Mouse (Mus musculus) limb, embryonic 12.5 days (tissue): ENCODE results near the gene Bag5. TPM values are rescaled to one million over a fixed set of nuclear protein-coding genes. Genes with fewer than 3 reads are reported as not detected.
"Not testable (repeated sequence)": the region's sequence is repeated elsewhere in the genome, so short reads cannot be mapped to it uniquely, and the experiment has no call there.

Experiments used
- ATAC-seq: fragments of 200-750 bp; cut with Nextera tagmentation; 2 replicates; pipeline ENCODE4 v1.8.0; 2017; ENCODE audit warnings: low read depth, moderate TSS enrichment; ENCODE audit not compliant: insufficient number of reproducible peaks, insufficient read depth, low FRiP score, low TSS enrichment
- H3K27ac ChIP-seq: fragments of 300-500 bp; sonication (generic); 2 replicates; pipeline ENCODE4 v1.5.1; 2016; ENCODE audit warnings: mild to moderate bottlenecking, moderate library complexity
- H3K27me3 ChIP-seq: fragments of 300-500 bp; sonication (generic); 2 replicates; pipeline ENCODE4 v1.6.1; 2016; ENCODE audit warnings: mild to moderate bottlenecking, moderate library complexity
- H3K36me3 ChIP-seq: fragments of 300-500 bp; sonication (generic); 2 replicates; pipeline ENCODE4 v1.6.1; 2016; ENCODE audit warnings: mild to moderate bottlenecking, moderate library complexity
- H3K4me1 ChIP-seq: fragments of 300-500 bp; sonication (generic); replicated peaks from 2 replicates; pipeline ENCODE4 v1.6.1; 2016
- H3K4me2 ChIP-seq: fragments of 300-500 bp; sonication (generic); 2 replicates; pipeline ENCODE4 v1.6.1; 2016; ENCODE audit warnings: mild to moderate bottlenecking, moderate library complexity
- H3K4me3 ChIP-seq: fragments of 300-500 bp; sonication (generic); replicated peaks from 2 replicates; pipeline ENCODE4 v1.5.1; 2016; ENCODE audit warnings: mild to moderate bottlenecking
- H3K9ac ChIP-seq: fragments of 300-500 bp; sonication (generic); replicated peaks from 2 replicates; pipeline ENCODE4 v1.6.1; 2016; ENCODE audit warnings: mild to moderate bottlenecking, moderate library complexity
- H3K9me3 ChIP-seq: fragments of 300-500 bp; sonication (generic); 2 replicates; pipeline ENCODE4 v1.6.1; 2016; ENCODE audit warnings: mild to moderate bottlenecking, moderate library complexity
- WGBS: fragments of 180-500 bp; shearing (Covaris S2); methylation state at CpG from one replicate; pipeline ENCODE4 v1.1.7; 2016; 5-methylcytosine and 5-hydroxymethylcytosine counted together
- polyA plus RNA-seq: library from polyadenylated mRNA; unstranded; fragments of >200 nt; fragmentation: Nextera tagmentation; extraction: Ambion mirVana; gene quantifications from 2 replicates; pipeline ENCODE4 v1.2.1, GENCODE M21; 2016

Bag5 gene
- polyA plus RNA-seq, 1 experiment from 2014 or later = 60.5 TPM

DNA sequence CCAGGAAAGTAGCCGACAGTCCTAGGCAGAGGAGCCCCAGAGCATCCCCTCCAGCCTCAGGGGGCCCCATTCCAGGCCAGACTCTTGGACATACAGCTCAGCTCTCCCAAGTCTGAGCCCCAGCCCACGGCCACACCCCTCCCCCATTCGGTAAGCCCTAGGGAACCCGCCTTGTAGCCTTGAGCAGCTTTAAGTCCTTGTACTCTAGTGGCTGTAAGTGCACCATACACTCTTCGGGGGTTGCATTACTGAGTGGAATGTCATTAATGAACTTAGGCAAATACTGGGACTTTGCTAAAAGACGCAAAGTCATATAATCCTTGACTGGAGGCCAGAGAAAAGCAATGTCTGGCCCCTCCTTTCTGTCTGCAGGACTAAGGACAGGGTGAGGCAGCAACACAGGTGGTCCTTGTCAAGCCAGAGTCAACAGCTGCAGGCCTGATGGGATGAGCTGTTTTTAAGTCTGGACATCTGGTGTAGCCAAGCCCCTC, 48.9 kb downstream of the Bag5 start:
- Histone ChIP-seq H3K27ac (peak overlapping the region; percentile 58), H3K36me3 (peaks cover 23% of the 10 kb centered on the region), H3K27me3 (peaks cover 5% of the 10 kb centered on the region; the same call in 1 of the 2 replicates), H3K9me3 (no peaks in the 10 kb centered on the region), H3K4me2 (no peak overlapping the region), H3K9ac (no peak overlapping the region; the same call in 1 of the 2 replicates), H3K4me3 (no peak overlapping the region), H3K4me1 (peaks cover 24% of the 10 kb centered on the region)
- peak; percentile 26 for ATAC-seq
- 36% methylated on average over 6 of the region's 6 CpGs for WGBS

DNA sequence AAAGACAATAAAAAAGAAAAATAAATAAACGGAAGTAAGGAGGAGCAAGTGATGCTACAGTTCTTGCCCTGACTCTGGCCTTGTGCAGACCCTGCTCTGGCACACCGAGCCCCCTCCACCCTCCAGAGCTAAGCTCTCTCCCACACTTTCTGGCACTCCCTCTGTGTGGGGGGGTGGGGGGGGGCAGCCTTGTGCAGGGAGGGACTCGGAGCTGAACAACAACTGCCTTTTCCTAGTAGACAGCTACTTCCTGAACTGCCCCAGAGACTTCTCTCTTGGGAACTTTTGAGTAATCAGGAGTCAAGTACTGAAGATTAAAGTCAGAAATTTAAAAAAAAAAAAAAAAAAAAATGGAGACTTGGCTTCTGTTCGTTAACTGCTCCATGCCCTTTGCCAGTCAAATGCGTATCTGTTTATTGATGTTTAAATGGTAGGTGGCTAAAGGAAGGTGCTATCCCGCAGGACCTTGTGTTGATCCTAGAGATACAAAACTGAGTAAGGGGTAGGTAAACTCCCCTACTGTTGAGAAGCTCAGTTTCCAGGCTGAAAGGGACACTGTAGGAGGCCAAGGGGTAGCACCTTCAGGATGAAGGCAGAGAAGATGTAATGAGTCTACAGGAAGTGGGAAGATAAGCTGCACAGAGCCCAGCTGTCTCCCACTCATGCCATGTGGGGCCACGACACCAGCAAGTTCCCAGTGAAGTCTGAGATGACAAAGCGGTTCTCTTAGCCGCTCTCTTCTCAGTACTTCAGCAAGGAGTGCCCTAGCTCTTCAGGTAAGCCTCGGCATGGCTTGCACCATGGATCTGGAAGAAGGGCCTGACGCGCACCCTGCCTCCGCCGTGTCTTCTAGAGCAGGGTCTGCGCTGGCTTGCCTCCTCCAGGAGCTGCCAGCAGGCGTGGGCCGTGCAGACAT, 49.6 kb downstream of the Bag5 start:
- H3K9ac ChIP-seq = no peak overlapping the region; the same call in 1 of the 2 replicates

DNA sequence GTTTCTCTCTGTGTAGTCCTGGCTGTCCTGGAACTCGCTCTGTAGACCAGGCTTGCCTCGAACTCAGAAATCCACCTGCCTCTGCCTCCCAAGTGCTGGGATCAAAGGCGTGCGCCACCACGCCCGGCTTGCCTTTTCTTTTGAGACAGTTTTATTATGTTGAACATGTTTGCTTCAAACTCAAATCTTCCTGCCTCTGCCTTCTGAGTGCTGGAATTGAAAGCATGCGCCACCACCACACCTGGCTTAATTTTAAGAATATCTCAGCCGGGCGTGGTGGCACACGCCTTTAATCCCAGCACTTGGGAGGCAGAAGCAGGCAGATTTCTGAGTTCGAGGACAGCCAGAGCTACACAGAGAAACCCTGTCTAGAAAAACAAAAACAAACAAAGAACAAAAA, 51.5 kb downstream of the Bag5 start:
- H3K27me3 ChIP-seq, H3K27ac ChIP-seq, ATAC-seq, H3K4me2 ChIP-seq, H3K4me3 ChIP-seq, H3K9ac ChIP-seq, H3K9me3 ChIP-seq: not testable (repeated sequence)
- 95% methylated on average over 11 of the region's 11 CpGs for WGBS
- H3K36me3 ChIP-seq = peaks cover 48% of the 10 kb centered on the region
- H3K4me1 ChIP-seq = peaks cover 16% of the 10 kb centered on the region

More for the DNA sequence above, 49.6 kb downstream of the Bag5 start:
- Histone ChIP-seq H3K27ac (peak overlapping the region; percentile 58), H3K9me3 (no peaks in the 10 kb centered on the region), H3K4me3 (no peak overlapping the region), H3K27me3 (no peaks in the 10 kb centered on the region), H3K4me1 (peaks cover 17% of the 10 kb centered on the region), H3K36me3 (peaks cover 29% of the 10 kb centered on the region), H3K4me2 (no peak overlapping the region)
- peak; percentile 6; the same call in 1 of the 2 replicates for ATAC-seq
- 67% methylated on average over 17 of the region's 17 CpGs for WGBS

DNA sequence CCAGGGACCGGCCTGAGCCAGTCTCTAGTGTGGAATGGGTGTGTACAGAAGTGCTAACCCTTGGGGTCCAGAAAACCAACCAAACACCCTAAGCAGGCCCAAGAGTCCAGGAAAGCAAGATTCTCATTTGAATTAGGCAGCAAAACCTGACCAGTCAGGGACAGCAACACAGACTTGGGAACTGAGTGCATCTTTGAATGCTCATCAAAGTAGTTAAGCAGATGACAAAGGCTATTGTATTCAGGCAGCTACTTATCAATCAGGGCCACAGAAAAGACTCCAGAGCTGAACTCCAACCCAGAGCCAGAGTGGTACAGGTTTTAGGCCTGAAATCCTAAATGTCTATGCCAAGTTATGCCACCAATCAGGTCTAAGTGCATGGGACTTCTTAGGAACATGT, 52.4 kb downstream of the Bag5 start:
- Histone ChIP-seq H3K4me1 (peaks cover 16% of the 10 kb centered on the region), H3K36me3 (peaks cover 56% of the 10 kb centered on the region), H3K4me2 (no peak overlapping the region), H3K9ac (no peak overlapping the region), H3K27ac (no peak overlapping the region), H3K4me3 (no peak overlapping the region), H3K9me3 (no peaks in the 10 kb centered on the region), H3K27me3 (no peaks in the 10 kb centered on the region)
- 100% methylated on average over 1 of the region's 1 CpGs for WGBS
- ATAC-seq = no peak

Other genes starting within 250 kb of the Bag5 start
- 11.0 and 12.8 TPM in 2 replicates for gene Gm266, start 227.4 kb downstream of the Bag5 start, polyA plus RNA-seq
- 663 and 718 TPM in 2 replicates for gene Eif5, start 175.2 kb downstream of the Bag5 start, polyA plus RNA-seq
- 65.5 and 70.9 TPM in 2 replicates for gene Mark3, start 138.7 kb downstream of the Bag5 start, polyA plus RNA-seq
- 102 and 112 TPM in 2 replicates for gene Ckb, start 40.9 kb downstream of the Bag5 start, polyA plus RNA-seq
- gene Trmt61a, start 35.2 kb downstream of the Bag5 start, polyA plus RNA-seq = 10.4 and 11.4 TPM in 2 replicates
- gene Apopt1, start within 50 bp of the Bag5 start, polyA plus RNA-seq = 59.3 and 63.8 TPM in 2 replicates
- gene Klc1, start 45.6 kb upstream of the Bag5 start, polyA plus RNA-seq = 114 and 121 TPM in 2 replicates
- 8.0 and 10.2 TPM in 2 replicates for gene Xrcc3, start 100.6 kb upstream of the Bag5 start, polyA plus RNA-seq
- 86.0 and 88.6 TPM in 2 replicates for gene Zfyve21, start 100.9 kb upstream of the Bag5 start, polyA plus RNA-seq
- gene Ppp1r13b, start 194.9 kb upstream of the Bag5 start, polyA plus RNA-seq = 11.5 and 13.0 TPM in 2 replicates